Mouse (Mus musculus): ENCODE results near the gene Zic2.

DNA sequence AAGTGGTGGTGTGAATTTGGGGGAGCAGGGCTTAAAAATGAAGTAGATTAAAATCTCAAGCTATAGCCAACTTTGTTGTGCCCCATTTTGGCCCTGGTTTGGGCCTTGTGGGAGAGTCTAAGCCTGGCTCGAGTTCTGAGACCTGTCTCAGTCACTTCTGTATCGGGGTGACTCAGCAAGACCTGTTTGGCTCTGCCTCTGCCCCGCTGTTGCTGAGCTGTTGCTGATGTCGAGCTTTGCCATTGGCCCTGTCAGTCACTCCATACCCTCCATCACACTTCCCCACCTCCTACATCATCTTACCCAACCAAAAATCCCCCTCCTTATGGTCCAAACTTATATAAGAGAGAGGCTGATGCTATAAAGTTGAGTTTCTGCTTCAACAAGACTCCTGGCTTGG is 53.2 kb downstream of the Zic2 start:
- no peak for TF ChIP-seq CTCF (IDR thresholded peaks at IDR 0.05; ENCODE audit: low read depth)
- TF ChIP-seq EP300 (IDR thresholded peaks at IDR 0.05; ENCODE audit: low read depth), result no peak

All from liver, embryonic 14.5 days (tissue).